Mouse (Mus musculus) duodenum, adult 2 months (tissue): ENCODE data around the gene 4930503B20Rik. TPM values are rescaled to one million over a fixed set of nuclear protein-coding genes. Genes with fewer than 3 reads are reported as not detected.

Source experiments
- polyA plus RNA-seq: library from polyadenylated mRNA; depleted of rRNA; stranded (reverse); fragments of >200 nt; gene quantifications from 2 replicates; pipeline ENCODE4 v1.2.3, GENCODE M21; 2012; ENCODE audit warnings: low replicate concordance; rRNA removed

4930503B20Rik gene
- polyA plus RNA-seq: not detected in 2 replicates

DNA sequence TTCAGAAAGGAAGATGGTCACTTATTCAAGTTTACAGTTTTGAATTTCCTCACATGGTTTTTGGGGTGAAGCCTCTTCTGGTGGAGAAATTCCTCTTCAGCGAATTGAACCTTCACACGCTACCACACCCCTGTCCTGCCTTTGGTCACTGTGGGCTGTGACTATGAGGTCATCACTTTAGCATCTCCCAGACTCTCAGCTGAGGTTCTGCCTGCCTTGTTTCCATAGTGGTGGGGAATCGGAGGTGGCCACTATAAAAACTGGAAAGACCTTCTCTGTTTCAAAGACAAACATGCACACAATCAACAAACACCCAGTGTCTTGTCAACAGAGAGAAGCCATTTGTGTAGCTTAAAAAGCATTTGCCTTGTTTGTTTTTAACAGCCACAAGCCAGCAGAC is at the start of gene 4930503B20Rik:
4930503B20Rik (minus strand) TSS at position 101 of the 400 bp plus-strand sequence.

DNA sequence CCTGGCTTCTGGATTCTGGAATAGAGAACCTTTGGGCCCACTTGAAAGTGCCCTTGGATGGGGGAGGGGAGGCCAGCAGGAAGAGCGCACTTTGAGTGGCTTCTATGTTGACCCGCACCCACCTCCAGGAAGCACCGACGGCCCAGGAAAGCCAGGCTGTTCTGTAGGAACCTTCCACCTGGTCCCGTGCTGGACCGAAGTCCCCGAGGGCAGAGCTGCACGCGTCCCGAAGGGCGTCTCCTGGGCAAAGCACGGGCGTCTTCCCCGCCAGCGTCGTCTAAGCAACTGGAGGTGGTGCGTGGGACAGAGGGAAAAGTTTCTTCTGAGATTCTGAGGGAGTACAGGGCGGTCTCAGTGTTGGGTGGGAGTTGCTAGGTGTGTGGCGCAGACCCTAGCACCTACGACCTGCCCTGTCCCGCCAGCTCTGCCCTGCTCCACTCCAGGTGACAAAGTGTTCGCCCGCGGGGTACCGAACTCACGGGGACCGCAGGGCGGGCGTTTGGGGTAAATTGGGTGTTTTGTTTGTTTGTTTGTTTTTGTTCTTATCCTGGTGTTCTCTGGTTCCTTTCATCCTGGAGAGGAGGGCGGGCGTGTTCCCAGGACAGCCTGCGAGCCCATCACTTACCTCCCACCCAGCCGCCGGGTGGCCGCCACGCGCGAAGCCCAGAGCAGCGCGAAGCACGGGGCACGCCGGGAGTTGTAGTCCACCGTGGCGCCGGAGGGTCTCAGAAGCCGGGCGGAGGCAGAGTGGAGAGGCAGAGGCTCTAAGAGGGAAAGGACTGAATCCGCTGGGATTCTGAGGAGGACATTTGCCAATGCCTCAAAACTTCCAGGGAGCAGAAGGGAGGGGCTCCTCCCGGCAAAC is 33.9 kb upstream of the 4930503B20Rik start, which contains the start of gene Samd13:
Samd13 (minus strand) TSS at position 782 of the 865 bp plus-strand sequence.

DNA sequence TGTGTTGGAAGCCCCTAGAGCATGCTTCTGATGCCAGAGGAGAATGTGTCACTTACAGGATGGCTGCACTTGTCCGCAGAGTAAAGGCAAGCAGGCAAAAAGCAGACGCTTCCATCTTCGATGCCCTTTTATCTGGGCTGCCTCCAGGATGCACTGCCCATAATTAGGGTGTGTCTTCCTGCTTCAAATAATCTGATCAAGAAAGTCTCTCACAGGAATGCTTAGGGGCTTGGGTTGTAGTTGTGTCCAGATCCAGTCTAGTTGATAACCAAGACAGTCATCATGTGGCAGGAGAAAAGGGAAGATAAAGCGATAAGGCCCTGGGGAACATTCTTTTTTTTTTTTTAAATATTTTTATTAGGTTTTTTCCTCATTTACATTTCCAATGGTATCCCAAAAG is 35.6 kb downstream of the 4930503B20Rik start, which contains the start of gene Dnase2b:
Dnase2b (minus strand) TSS at position 101 of the 400 bp plus-strand sequence.

Other genes starting within 250 kb of the 4930503B20Rik start
- 4.0 and 9.2 TPM in 2 replicates for gene Ssx2ip, start 246.7 kb downstream of the 4930503B20Rik start, polyA plus RNA-seq
- gene Ctbs, start 201.5 kb downstream of the 4930503B20Rik start, polyA plus RNA-seq: 0.79 and 0.83 TPM in 2 replicates
- gene Spata1, start 151.6 kb downstream of the 4930503B20Rik start, polyA plus RNA-seq: 0.09 TPM in 2 replicates
- gene Gng5, start 151.5 kb downstream of the 4930503B20Rik start, polyA plus RNA-seq: 501 and 653 TPM in 2 replicates
- gene Rpf1, start 129.9 kb downstream of the 4930503B20Rik start, polyA plus RNA-seq: 2.0 and 2.1 TPM in 2 replicates
- gene Uox, start 80.9 kb downstream of the 4930503B20Rik start, polyA plus RNA-seq: not detected in 2 replicates
- gene Dnase2b, start 35.7 kb downstream of the 4930503B20Rik start, polyA plus RNA-seq: not detected in 2 replicates
- gene Samd13, start 34.3 kb upstream of the 4930503B20Rik start, polyA plus RNA-seq: not detected in 2 replicates
- 4.2 and 7.1 TPM in 2 replicates for gene Prkacb, start 161.7 kb upstream of the 4930503B20Rik start, polyA plus RNA-seq
- gene Ttll7, start 201.1 kb upstream of the 4930503B20Rik start, polyA plus RNA-seq: 0.53 and 1.8 TPM in 2 replicates